Mouse (Mus musculus): Measurements from ENCODE around the gene Rps21.
"Not testable (repeated sequence)": the region's sequence is repeated elsewhere in the genome, so short reads cannot be mapped to it uniquely, and the experiment has no call there.

Gene Rps21

DNA sequence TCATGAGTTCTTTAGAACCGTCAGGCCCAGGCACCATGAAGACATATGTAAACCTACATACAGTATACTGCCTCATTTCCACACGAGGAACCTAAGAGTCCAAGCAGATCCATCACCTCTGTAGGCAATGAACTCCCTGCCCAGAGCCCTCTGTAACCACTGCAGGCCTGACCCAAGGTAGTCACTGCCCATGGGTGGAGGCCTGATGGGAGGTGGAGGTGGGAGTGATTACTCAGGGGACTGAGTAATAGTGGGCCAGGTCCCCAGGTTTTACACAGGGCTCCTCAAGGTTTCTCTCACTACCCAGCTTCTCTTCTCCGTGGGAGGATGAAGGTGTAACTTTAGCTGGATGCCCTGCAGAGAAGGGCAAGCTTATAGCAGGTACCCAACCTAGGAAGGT, 28.0 kb upstream of the Rps21 start:
- no peak for DNase-seq (ENCODE audit: low spot score)

DNA sequence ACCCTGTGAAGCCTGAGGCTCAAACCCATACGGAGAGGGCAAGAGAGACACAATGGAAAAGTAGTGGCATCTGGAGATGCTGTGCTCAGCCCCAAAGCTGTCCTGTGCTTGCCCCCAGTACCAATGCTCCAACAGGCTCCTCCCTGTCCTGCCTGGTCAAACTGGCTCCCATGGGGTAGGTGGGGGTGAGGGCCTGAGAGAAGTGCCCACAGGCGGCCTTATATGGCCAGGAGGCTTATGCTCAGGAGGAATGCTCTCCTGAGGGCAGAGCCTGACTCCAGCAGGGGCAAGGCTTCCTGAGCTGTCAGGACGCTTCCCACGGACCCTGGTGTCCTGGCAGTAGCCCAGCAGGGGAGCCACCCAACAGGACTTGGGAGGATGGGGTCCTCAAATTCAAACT, 26.7 kb upstream of the Rps21 start:
- DNase-seq (ENCODE audit: low spot score), result no peak

DNA sequence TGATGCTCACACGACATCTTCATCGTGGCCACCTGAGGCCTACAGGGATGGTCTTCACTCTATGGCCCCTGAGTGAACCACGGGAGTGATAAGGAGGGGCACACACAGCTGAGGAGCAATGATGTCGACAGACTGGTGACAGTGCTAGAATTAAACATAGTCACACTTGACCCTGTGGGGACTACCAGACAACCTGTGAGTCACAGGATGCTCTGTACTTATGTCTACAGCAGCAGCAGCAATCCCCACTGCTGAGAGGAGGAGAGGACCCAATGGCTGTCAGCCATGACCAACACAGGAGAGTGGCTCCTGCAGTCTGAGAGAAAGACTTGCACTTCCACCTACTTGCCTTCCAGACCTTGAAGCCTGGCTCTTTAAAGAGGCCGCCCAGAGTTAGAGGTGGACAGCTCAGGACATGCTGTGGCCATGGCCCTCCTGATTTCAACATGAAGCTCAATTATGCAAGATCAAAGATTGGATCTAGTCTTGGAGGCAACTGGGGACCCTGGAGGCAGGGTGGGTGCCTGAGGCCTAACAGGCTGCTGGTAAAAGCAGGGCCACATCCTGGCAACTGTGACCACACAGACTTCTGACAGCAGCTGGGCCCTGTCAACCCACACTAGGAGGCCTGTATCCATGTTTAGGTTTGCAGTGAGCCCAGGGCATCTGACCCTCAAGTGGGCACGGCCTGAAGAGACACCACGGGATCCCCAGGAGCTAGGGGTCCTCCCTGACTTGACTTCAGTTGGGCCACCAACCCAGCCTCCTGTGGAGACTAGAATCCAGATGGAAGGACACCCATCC, 23.9 kb upstream of the Rps21 start:
- no peak for DNase-seq (ENCODE audit: low spot score)

DNA sequence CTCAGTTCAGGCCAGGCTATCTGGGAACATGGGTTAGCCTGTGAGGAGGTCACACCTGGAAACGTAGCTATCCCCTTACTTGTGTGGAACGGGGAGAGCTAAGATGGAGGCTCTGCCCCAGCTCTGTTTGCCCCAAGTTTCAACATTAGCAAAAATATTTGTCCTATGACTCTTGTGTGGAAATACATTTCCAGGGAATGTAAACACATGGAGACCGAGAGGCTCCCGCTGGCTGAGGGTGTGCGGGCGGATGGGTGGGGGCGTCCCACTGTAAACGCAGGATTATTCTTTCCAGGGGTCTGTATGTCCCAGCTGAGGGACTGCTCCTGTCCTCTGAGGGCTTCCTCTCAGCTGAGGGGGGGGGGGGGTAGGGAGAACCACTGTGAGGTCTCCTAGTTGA, 22.8 kb upstream of the Rps21 start:
- no peak for DNase-seq (ENCODE audit: low spot score)

DNA sequence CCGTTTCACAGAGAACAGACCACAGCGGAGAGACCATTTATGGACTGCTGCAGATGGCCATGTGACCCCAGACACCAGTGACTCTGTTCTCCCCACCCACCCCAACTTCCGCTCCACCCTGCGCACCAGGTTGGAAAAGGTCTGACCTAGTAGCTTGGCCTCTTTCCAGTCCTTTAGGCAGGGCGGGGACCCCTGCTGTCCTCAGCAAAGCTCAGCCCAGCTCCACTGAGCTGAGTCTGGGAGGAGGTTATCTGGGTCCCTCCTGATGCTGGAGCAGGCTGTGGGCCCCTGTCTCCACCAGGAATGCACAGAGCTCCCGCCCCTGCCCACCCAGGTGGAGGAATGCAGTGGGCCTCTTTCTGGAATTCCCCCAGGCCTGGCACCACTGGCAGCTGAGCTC, 22.2 kb upstream of the Rps21 start:
- no peak for DNase-seq (ENCODE audit: low spot score)

DNA sequence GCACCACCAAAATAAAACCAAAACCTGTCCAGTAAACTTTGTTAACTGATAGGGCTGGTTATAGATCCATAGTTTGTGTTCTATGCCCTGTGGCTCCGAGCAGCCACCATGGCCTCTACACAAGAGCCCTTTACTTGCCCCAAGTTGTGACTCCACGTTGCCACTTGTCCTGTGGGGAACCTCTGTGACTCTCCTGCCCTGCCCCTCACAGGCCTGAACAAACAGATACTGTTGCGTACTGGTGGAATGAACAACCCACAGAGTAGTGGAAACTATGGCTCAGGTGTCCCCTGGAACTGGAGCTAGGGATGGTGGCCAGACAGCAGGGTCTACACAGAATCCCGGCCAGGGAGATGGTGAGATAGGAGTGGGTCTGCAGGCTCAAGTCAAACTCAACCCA, 21.4 kb upstream of the Rps21 start:
- DNase-seq (ENCODE audit: low spot score), result no peak

DNA sequence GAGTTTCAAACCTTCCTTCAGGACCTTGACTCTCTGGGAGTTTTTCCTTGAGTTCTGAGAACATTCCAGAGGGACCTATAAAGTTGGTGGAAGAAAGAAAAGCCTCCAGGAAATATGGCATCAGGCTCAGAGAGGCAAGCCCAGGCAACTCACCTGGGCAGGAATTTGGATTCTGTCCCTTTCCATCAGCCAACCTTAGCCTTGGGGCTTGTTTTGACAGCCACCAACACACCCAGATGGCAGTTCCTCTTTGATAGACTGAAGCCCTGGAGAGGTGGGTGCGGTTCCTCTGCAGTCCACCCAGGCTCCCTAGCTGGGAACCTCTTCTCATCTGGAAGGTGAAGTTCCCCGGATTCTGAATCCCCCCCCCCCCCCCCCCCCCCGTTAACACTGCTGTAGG, 20.7 kb upstream of the Rps21 start:
- no peak for DNase-seq (ENCODE audit: low spot score)

DNA sequence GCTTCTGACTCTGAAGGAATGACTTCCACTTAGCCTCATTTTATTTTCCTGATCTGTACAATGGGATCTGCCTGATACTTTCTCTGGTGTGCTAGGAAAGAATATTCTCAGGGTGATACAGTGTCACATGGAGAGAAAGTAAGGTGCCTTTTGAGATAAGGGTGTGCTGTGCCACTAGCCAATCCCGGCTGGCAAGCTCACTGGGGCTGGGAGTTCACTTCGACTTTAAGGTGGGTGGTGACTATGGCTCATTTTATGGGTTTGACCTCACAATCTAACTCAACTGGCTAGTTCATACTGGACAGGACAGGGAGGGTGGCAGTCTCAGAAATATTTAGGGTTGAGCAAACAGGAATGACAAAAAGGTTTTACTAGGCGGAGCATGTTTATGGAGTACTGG, 20.2 kb upstream of the Rps21 start:
- DNase-seq (ENCODE audit: low spot score), result no peak

DNA sequence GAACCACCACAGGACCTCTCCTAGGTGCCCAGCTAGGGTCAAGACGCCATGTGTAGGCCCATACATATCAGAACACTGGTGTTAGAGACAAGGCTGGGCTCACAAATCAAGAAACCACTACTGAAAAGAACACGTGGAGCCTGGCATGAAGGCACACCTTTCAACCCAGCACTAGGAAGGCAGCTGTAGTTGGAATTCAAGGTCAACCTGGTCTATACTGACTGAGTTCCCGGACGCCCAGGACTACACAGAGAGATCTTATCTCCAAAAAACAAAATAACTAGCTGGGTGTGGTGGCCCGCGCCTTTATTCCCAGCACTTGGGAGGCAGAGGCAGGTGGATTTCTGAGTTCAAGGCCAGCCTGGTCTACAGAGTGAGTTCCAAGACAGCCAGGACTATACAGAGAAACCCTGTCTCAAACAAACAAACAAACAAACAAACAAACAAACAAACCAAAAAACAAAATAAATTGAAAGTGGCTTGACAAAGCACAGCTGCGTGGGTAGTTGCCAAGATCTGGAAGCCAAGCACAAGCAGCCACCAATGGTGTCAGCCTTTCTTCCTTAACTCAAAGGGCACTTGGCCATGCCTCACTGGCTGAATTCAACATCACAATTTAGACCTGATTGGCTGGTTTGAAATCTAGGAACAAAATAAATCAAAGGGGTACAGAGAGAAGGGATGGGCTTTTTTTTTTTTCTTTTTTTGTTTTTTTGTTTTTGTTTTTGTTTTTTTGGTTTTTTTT, 19.4 kb upstream of the Rps21 start:
- no peak for DNase-seq (ENCODE audit: low spot score)

DNA sequence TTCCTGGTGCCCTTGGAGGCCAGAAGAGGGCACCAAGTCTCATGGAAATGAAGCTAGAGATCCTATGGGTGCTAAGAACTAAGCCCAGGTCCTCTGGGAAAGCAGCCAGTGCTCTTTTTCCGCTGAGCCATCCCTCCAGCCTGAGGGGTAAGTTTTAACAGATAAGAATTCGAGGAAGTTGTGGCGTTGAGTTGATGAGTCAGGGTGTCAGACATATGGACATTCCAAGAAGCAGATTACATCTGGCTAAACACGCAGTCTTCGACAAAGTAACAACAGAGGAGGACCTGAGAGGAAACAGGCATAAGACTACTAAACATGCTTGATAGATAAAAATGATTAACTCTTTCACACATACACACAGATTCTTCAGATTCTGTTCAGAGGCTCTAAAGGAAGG, 18.6 kb upstream of the Rps21 start:
- DNase-seq (ENCODE audit: low spot score), result no peak

DNA sequence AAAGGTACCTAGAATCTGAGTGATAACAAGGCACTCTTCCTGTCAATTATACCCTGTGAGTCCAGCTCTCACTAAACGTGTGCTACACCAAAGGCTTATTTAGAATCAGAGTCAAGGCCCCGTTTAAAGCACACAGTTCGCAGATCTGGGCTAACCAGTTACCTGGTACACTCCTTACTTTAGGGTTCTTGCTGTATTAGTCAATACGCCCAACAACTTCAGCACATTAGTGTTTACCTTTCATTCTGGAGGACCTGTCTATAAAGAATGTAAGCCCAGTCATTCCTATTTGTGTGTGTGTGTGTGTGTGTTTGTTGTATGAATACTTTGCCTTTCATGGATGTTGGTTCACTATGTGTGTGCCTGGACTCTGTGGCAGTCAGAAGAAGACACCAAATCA, 14.1 kb upstream of the Rps21 start:
- no peak for DNase-seq (ENCODE audit: low spot score)

DNA sequence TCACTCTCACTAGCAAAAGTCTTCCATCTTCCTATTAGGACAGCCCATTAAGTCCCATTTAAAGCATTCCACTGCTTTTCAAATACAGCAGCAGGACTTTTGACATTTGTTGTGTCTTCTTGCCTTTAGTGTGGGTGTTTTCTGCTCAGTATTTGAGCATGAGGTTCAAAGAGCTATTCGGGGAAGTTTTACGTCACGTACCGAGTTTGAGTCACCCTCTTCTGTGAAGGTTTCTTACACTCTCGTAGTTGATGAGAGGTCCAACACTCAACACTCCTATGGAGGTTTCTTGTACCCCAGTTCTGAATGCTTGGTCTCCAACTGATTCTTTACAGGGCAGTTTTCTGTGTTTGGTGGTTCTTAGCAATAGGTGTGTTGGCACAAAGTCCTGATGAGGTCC, 9.3 kb upstream of the Rps21 start:
- DNase-seq (ENCODE audit: low spot score), result no peak

DNA sequence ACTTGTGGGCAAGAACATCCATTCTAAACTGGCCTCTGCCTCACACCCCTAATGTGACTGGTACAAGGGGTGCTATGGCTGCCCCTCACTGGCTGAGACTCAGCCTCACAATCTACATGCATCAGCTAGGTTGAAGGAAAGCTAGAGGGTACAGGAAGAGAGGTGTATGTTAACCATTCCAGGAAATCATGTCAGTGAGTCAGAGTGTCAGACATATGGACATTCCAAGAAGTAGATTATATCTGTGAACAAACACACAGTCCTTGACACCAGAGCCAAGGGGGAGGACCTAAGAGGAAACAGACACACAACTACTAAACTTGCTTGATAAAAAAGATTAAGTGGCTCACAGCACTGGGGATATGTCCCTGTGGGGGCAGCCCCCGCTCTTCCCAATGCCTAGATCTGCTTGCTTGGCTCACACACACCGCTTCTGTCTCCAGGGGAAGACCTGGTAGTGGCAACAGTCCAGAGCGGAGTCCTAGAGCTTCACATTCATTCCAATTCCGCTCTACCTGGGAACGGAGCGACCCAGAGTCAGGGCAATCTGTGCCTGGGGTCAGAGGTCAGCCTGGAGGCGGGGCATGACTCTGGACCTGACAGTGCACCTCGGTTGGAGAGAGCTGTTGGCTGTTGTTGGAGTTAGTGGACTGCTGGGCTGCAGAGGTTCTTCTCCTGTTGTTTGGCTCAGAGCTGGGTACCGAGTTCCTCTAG, 8.1 kb upstream of the Rps21 start:
- DNase-seq (ENCODE audit: low spot score), result no peak

DNA sequence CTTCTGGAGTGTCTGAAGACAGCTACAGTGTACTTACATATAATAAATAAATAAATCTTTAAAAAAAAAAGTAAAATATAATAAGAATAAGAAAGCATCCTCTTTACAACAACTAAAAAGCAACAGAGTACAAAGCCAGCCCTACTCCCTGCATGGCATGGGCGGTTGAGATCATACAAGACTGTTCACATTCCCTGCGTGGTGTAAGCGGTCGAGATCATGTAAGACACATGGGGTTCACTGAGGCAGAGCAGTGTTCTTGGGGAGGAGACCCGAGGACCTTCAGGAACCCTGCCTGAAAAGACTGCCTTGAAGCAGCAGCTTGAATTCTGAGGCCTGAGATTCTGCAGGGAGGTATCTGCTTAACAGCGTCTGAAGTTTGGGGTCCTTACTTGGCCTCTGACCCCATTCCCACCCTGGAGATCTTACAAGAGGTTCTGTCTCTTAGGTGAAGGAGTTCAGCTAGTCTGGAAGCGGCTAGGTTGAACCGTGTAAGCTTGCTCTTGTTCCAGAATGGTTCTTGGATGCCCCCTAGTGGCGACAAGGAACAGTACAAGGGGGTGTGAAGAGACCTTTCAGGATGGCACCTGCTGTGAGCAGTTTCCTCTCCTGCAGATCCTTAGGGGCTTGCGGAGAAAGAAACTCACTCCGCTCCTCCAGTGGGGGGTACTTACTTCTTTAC, 6.1 kb upstream of the Rps21 start:
- DNase-seq (ENCODE audit: low spot score), result peak; percentile 90

DNA sequence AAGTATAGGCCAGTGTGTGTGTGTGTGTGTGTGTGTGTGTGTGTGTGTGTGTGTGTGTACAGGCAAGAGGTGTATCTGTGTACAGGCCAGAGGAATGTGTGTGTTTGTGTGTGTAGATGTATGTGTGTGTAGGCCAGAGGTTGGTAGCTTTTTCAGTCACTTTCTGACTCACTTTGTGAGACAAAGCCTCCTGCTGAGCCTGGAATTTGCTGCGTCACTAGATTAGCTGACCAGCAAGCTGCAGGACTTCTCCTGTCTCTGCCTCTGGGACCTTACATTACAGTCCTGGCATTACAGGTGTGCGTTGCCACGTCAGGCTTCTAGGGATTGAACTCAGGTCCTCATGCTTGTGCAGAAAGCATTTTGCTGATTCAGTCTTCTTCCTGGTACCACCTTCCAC, 5.3 kb upstream of the Rps21 start:
- DNase-seq (ENCODE audit: low spot score), result no peak

DNA sequence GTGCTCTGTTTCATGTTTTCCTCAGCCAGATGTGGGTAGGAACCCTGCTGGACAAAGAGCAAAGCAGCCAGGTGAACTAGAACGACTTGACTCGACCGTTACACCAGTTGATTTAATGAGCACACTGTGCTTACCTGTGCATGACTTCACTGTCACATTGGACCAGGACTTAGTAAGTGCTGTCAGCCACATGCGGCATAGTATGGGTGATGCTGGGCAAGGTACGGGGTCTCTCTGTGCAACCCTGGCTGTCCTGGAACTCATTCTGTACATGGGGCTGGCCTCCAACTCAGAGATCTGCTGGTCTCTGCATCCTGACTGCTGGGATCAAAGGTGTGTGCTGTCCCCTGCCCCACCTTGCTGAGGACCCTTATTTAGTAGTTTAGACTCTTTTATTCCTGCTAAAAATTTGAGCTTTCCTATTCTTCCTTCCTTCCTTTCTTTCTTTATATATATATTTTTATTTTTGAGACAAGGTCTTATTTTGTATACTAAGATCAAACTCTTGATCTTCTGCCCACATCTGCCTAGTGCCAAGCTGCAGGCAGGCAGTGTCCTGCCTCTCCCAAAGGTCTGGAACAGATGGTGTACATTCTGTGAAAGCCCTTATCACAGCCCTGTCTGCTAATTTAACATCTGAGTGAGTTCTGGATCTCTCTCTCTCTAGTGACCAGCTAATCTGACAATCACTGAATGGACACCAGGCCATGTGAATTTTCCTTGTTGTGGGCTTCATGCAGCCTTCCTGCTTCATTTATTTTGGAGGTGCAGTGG, 2.6 kb upstream of the Rps21 start:
- DNase-seq (ENCODE audit: low spot score), result no peak

DNA sequence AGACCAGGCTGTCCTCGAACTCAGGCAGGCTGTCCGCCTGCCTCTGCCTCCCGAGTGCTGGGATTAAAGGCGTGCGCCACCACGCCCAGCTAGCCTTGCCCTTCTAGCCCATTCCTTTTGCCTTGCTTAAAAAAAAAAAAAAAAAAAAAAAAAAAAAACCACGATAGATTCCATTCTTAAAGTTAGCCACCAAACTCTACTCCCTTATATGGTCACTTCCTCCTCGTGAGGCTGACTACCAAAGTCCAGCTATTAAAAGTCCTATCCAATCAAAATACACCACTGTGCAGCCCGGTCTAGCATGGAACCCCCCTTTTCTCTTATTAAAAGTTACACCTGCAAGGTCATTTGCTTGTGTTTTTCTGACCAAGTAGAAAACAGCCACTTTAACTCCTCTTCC, 1.5 kb upstream of the Rps21 start:
- no peak for DNase-seq (ENCODE audit: low spot score)

DNA sequence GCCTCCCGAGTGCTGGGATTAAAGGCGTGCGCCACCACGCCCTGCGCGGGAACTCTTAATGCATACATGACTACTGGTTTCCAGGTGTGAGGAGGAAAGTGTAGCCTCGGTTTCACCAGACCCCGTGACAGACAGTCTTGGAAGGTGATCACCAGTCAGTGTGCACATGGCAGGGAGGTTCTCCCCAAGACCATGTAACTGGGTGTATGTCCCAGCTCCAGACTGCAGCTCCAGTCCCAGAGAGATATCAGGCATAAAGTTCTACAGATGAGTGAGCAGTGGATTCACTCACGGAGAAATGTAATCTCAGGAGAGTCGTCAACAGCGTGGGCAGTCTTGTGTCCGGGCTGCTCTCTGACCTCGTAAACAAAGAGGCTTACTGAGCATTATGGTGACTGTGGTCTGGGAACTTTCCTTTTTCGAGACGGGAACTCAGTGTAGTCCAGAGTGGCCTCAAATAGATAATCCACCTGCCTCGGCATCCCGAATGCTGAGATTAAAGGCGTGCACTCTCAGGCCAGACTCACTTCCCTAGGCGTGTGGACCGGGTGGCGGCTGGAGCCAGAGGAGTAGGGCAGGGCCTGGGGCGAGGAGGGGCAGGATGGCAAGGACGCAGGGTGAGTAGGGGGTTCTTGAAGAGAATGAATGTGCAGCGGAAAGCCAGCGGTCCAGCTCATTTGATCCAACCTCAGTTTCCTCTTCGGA, 729 bp upstream of the Rps21 start:
- DNase-seq (ENCODE audit: low spot score), result no peak

DNA sequence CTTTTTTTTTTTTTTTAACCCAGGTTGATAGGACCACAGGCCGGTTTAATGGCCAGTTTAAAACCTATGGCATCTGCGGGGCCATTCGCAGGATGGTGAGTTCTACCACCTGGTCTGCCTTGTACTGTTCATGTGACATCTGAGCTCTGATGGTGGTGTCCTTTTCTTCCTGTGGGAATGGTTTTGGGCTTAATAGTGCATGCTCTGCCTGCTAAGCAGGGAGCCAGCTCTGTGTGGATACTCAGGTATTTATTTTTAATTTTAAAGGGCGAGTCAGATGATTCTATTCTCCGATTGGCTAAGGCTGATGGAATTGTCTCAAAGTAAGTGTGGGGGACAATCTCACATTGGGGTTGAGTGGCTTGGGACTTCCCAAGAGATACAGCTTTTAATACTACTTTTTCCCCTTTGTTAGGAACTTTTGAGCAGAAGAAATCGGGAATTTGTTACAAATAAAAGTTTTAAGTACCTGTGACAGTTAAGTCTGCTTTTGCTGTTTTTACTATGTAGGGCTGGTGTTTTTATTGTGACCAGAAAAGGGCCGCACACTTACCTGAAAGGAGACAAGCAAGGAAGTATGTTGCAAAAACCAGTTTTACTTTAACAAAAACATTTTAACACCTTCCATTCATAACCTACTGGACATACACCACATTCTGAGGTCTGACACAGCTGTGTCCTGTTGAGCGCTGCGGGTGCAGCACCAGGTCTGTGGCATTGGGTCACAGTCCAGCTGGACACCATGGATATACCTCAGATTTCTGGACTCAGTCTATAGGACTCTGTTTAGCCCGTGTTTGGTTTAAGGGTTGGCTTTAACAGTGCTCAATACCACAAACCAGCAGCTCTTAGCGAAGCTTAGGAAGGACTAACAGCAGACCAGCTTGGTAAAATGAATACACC, 1.0 kb downstream of the Rps21 start:
- DNase-seq (ENCODE audit: low spot score), result no peak

DNA sequence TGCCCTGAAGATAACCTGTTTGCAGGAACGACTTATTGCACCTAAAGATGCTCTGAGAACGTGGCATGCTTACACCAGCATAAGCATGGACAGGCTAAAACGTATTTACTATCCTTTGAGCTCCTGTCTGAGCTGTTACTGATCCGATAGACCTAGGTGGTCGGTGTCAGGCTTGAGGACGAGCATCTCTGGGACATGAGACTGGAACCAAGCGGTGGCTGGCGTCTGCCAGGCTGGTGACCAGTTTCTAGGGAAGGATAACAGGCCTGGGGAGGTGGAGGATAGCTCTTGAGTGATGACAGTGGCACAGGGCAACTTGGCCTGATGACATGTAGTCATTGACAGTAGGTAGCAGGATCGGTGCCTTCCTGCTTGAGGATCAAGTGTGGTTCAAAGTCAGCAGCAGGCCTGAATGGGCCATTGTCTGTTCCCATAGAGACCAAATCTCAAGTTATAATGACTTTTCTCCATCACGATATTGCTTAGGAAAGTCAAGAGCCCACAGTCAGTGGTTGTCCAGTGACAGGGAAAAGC, 1.8 kb downstream of the Rps21 start:
- DNase-seq (ENCODE audit: low spot score), result not testable (repeated sequence)

Data from retina, embryonic 14.5 days (tissue).